Mouse (Mus musculus): ENCODE measurements around the gene Adamts3. TPM values are rescaled to one million over a fixed set of nuclear protein-coding genes. Genes with fewer than 3 reads are reported as not detected.

Gene Adamts3
- total RNA-seq, 2 experiments from 2014 or later: 4.6 to 5.7 TPM

DNA sequence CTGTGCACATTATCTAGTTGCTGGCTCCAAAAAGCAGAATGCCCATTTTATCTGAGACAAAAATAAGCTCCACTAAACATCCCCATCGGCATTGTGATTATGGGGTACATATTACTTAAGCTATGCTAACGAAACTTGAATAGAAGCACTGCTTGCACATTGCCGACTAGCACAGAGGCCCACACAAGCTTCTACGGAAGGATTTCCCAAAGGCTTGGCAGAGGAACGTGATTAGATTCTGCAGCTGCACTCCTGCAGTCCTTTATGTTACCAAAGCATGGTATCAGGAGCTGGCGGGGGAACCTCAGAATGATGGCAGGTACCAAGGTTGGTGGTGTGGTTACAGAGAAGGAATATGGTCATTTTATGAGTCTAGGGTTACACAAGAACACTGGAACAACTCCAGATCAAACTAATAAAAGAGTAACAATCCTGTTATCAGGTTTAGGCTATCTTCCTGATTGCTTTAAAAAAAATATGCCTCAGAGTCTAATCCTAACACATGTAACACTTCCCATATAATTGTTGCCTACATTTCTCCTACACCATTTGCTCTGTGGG is 155.6 kb downstream of the Adamts3 start:
- intact Hi-C loops (cut with DNase I): no loop called here
- DNase-seq: no peak

DNA sequence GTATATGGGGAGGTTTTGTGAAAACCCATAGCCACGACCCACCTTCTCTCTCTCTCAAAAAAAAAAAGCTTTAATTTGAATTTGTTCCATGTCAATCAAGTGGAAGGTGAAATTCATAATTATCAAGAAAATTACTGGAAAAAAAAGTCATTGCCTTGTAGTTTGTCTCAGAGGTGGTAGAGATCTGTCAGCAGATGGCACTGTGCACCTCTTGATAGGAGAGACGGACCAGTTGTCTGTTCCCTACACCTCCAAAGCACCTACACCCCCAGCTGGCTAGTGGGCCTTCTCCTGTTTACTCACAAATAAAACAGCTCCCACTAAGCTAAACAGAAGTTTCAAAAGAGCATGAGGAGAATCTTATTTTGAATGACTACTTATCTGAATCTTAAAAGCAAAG is 168.6 kb downstream of the Adamts3 start:
- intact Hi-C loops (cut with DNase I): loop anchor here (2.0 to 10.0 kb wide), 2 partner anchors 104 to 480 kb away; no protein-coding TSS in a partner anchor
- no peak for DNase-seq

DNA sequence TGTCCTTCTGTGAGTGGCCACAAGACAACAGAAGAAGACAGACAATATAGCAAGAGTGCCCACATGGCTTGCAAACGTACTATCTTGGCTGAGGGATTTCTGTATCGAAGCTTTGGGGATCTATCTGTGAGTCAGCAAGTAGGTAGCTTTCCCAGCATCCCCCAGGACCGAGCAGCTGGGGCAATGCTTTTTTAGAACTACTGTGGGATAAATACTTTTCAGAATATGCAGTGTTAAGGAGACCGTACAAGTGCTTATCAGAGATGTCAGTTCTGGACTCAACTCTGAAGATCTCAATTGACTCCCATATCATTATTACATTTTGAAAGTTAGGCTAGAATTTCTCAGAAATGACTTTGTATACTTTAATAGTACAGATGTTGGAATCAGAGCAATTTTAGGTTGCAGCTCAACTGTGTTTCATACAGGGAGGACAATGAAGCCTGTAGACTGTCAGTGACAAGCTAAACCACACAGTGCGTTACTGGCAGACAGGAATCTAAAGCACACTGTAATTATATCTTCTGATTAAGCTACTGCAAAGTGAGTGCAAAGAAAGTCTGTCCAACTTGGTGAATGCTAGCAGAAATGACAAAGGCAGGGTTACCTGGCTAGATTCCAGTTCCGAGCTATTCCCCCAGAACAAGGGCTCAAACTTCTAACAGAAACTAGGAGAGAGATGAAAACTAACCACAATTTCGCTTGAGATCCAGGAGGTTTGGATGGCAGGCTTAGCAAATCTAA is 171.8 kb downstream of the Adamts3 start:
- DNase-seq: no peak
- intact Hi-C loops (cut with DNase I): loop anchor here (10.0 kb wide), 1 partner anchor 484 kb away; no protein-coding TSS in a partner anchor

DNA sequence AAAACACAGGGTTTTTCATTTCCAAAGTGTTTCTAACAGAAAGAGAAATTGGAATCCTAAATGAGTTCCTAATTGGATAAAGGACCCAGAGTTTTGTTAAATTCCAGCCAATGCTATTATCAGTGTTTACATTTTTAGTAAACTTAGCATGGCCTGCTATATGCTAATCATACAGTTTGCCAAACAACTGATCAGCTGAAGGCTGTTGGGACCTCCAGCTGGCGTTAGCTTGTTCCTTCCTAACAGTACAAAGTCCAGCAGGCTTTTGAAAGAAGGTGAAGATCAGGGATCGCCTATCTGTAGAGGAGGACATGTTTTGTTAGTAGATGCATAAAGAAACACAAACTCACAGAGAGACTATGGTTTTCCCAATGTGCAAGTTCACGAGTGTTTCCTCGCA is 173.7 kb downstream of the Adamts3 start:
- intact Hi-C loops (cut with DNase I): no loop called here
- no peak for DNase-seq

DNA sequence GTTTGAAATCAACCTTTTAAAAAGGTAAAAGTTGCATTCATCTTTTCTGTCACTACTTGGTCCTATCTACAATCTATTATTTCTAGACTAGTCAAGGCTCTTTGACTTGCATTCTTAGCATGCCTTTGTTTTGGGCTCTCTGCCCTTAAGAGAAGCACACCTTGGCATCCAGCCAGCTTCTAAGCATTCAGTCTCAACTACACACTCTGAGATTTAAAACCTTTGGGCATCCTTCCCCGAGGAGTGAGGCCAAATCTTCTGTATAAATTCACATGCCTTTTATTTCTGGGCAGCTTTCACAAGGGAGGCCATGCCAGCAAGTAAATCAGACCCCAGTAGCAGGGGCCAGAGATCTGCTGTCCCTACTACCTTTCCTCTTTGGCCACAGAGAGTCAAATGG is 178.9 kb downstream of the Adamts3 start:
- DNase-seq: peak; percentile 7 to 11
- intact Hi-C loops (cut with DNase I): no loop called here

DNA sequence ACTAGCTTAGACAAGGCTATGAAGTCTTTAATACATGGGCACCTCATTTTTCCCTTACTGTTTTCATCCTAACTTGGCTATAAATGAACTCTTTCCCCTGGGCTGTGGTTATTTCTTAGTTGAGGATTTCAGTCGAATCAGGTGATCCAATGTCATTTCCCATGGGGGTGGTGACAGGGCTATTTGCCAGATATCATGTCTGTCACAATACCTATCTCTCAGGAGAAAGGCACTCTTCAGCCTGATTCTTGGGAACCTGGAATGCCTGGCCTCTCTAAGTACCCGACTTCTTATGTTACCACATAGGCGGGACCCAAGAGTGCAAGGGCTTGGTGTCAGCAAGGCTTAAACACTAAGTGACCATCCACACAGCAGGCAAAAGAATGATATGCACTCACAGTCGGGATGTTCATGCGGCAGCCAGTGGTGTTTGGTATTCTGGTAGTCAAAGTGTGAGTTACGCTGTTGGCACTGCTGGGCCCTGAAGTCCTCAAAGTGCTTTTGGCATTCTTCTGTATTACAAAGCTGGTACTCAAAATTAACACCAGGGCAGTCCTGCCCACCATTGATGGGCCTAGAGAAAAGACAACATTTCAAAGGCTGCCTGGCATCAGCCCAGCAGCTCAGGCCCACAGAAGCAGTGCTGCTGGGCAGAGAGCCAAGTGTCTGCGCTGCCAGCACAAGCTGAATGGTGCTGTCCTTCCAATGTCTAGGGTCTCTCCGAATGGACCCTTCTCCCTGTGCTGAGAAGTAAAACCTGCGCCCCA is 181.7 kb downstream of the Adamts3 start:
- intact Hi-C loops (cut with DNase I): no loop called here
- DNase-seq: peak; percentile 17 to 39

DNA sequence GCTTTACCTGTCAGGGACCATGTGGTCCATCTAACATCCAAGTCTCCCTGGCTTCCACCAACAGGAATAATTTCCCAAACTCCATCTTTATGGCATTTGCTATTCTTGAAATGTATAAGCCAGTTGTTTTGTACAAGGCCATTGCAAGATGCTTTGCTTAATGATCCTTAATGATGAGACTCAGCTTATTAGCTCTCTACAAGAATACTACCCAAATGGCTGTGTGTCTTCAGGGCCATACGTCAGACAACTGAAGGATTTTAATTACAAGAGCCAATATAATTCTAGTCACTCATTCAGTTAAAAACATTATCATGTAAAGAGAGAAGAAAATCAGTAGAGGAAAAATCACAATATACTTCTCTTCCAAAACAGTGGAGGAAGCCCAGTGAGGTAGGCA is 195.3 kb downstream of the Adamts3 start:
- intact Hi-C loops (cut with DNase I): no loop called here
- no peak for DNase-seq

DNA sequence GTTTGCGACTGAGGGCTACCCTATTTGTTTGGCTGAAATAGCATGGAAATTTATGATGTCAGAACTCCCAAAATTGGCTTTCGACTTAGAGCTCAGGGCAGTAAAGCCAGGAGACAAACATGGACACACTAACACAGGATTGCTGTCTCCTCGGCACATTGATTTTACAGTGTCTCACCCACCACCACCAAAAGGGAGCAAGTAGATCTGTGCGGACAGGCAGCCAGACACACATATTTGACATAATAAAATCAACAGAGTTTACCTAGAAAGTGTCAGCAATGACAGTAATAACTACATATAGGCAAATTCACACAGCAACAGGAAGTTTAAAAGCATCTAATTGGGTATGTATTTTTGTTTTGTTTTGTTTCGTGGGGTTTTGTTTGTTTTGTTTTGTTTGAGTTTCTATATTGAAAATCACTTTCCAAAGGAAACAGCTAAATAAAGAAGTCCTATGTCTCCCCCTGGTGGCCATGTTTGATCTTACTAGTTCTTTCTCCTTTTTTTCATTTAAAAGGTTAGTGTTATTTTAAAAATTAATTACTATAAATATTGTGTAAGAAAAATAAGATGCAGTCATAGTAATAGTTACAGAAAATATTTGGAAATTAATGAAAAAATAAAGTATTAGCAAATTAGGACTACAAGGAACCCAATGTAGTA is 203.1 kb downstream of the Adamts3 start:
- intact Hi-C loops (cut with DNase I): loop anchor here (1.0 to 10.0 kb wide), 2 partner anchors 137 to 885 kb away; no protein-coding TSS in a partner anchor
- peak; percentile 14 to 41 for DNase-seq

DNA sequence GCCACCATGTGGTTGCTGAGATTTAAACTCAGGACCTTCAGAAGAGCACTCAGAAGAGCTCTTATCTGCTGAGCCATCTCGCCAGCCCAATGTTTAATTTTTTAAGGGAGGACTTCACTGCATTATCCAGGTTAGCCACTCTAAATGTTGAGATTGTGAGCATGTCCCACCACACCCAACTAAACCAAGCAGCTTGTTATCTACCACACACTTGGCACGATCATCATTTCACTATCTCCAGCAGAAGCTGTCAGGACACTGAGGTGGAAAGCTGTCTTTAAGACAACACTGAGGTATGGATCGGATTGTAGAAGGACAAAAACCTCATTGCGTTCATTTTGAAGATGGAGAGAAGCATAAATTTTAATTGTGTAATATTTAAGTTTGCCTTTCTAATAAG is 205.0 kb downstream of the Adamts3 start:
- no peak for DNase-seq
- intact Hi-C loops (cut with DNase I): loop anchor here (10.0 kb wide), 1 partner anchor 883 kb away; no protein-coding TSS in a partner anchor

DNA sequence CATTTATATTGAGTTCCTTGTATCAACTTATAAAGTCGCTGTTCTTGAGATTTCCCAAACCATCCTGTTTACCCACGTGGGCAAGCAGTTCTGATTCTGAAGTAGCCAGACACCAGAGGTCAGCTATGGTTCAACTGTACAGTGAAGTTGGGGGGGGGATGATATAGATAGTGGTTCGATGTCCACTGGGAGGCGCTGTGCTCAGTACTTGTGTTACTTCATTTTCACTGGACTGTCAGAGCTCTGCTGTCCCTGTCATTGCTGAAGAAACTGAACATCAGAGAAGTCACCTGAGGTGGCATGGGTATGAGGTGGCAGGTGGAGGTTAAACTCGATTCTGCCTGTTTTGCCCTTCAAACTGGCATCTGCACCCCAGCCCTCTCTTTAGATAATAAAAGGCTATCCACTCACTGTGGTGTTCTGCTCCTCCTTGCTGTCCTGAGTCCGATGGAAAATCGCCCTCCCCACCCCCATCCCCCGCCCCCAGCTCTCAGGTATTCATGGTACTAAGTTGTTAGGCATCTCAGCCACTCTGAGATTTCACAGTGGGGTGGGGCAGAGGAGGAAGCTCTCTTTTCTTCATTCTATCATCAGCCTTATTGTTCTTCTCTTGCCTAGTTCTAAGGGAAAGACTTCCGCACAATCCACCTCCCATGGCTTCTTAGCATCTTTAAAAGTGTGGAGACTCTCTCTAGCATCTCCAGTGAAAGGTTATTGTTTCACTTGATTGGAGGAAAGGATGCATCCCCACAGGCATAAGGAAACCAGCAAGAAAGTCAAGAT is 208.9 kb downstream of the Adamts3 start:
- intact Hi-C loops (cut with DNase I): loop anchor here (10.0 kb wide), 1 partner anchor 879 kb away; no protein-coding TSS in a partner anchor
- DNase-seq: no peak

DNA sequence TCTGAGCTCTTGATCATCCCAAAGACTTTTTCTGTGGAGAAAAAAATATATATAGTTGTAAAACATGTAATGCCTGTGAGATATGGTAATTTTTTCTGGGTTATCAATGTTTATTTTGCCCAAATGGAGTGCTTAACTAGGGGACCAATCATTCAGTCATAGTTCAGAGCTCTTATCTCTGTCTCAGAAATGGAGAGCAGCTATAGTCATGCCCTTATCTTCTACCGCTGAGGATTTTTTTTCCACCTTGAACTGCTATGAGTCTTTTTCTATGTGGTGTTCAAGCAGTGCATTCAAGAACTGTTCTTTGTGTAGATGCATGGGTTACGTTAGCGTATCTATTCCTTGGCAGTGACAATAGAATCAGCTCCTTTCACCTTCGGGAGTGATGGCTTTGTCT is 210.2 kb downstream of the Adamts3 start:
- intact Hi-C loops (cut with DNase I): loop anchor here (10.0 kb wide), 1 partner anchor 878 kb away; no protein-coding TSS in a partner anchor
- no peak for DNase-seq

DNA sequence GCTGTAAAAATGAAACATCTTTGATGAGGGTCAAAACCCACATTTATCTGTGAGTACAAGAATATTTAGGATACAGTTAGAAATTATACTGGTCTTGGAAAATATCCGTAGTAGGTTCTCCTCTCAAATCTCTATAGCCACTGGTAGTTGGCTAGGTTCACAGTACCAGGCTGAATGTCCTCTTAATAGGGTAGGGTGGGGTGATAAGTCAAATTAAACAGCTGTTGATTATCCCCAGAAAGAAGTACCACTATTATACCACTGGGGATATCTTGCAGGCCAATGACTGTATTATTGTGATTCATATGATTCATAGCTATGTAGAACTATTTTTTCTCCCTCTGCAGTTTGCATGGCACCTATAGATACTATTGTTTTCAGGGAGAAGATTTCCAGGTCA is 228.8 kb downstream of the Adamts3 start:
- intact Hi-C loops (cut with DNase I): no loop called here
- DNase-seq: no peak

DNA sequence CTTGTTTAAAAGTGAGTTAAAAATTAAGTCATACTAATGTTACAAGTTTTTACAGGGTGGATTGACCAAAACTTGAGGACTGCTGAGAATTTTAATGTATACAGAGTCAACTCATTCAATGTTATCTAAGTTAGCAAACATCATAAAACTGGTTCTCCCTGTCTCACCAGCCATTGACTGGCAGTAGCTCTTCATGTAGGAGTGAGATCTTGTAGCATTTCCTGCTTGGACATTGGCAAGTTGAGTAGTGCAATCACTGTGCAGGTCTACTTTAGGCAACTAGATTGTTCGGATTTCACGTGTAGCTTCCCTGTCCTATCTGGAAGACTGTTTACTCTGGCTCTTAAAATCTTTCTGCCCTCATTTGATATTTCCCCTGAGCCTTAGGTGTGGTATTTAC is 229.3 kb downstream of the Adamts3 start:
- intact Hi-C loops (cut with DNase I): no loop called here
- DNase-seq: no peak

DNA sequence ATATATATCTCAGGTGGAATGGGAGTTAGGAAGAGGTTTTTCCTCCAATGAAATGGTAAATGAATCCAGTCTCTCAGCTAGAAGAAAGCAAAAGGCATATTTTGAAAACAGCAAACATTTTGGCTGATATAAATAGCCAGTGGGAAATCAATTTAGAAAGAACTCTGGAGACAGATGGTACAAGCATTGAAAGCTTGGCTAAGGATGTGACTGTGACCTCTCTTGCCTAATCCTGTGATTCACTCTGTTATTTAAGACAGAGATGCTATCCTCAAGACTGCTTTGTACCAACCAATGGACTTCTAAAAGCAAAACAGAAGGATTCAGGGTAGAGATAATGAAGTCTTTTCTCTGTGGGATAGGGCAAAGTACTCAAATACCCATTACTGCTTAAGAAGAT is 236.2 kb downstream of the Adamts3 start:
- no peak for DNase-seq
- intact Hi-C loops (cut with DNase I): no loop called here

DNA sequence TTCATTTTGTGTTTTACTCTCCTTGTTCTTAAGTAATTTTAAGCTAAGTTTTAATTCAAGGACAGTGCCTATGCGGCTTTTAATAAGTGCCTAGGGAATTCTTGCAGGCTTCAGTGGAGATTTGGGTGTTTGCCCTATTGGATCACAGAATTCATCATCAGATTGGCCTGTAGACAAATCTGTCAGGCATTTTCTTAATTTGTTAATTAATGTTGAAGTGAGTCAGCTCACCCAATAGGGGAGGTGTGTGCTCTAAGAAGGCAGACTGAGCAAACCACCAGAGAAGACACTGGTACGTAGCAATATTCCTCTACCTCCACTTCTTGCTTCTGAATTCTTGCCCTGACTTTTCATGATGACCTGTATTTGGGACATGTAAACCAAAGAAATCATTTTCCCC is 247.7 kb downstream of the Adamts3 start:
- no peak for DNase-seq
- intact Hi-C loops (cut with DNase I): no loop called here

DNA sequence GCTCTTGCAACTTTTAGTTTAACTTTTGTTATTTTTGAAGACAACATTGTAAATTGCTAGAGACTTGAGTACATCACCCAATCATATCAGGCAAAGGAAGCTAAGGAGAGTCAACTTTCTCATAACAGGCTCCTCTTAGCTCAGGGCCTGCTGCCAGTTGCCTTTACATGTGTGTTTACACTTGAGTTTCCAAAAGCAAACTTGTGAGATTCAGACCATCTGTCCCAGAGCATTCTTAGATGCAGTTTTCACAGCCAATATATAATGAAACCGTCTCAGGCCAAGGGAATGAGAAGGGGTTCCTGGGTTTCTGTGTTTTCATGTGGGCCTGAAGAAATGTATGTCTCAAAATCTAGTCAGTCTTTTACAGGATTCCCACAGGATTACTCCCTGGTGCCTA is 251.5 kb downstream of the Adamts3 start:
- no peak for DNase-seq
- intact Hi-C loops (cut with DNase I): no loop called here

Measured in heart, postnatal 36 days (tissue).